Mouse (Mus musculus): ENCODE measurements around the gene Rab5c.
A peak's percentile ranks its signal among the peaks of the same experiment; 100 is the strongest.

Gene Rab5c

DNA sequence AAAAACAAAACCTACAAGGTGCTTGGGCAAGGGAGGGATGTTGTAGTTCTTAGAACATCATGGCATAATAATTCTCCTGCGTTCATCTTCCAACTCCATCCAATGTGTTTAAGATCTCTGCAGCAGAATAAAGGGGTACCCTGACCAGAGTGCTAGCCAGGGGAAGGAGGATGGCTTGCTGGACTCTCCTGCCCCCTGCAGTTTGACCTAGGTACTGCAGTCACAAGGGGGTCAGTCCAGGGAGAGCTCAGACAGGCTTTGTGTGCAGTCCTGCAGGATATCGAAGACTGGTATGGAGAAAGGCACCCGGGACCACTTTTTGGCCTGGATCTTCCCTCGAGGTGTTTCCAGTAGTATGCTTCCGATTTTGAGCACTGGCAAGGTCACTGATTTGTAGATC is 43.1 kb downstream of the Rab5c start:
- peak; percentile 71 for DNase-seq (ENCODE audit: low spot score)

DNA sequence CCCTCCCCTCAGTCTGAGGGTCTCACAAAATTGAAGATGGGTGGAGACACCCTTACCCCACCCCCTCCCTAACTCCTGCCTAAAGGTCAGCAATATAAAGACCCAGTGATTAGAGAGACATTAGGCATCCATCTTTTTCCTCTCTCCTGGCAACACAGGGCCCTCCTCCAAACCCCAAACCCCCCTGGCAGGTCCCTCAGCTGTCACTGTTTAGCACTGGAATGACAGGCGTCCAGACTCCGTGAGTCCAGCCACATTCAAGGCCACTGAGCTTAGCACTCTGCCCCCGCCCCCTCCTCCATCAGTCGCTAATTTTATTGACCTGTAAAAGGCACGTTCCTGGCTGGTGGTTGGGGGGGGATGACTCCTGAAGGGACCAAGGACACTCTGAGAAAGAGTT is 44.9 kb downstream of the Rab5c start:
- DNase-seq (ENCODE audit: low spot score) = no peak

DNA sequence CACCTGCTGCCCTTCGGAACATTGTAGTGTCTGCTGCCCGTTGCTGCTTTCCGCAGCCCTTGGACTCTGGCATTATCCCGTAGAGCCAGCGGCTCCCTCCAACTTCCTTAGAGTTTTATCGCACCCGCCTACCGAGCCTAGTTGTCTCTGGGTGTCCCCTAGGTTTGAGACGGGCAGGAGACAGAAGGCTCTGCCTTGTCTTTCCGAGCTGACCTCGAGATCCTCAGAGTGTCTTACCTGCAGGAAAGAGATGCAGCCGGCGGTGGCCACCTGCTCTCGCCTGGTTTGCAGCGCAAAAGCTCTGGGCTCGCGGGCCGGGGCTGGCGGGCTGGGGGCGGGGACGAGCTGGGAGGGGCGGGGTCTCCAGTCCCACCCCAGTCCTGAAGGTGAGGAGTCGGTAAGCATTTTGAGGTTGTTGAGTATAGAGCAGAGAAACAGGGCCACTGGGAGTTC is 45.8 kb downstream of the Rab5c start, which contains the start of gene Zfp385c:
Gene Zfp385c (minus strand): TSS at position 292 of the 453 bp plus-strand sequence.
- no peak for DNase-seq (ENCODE audit: low spot score)

DNA sequence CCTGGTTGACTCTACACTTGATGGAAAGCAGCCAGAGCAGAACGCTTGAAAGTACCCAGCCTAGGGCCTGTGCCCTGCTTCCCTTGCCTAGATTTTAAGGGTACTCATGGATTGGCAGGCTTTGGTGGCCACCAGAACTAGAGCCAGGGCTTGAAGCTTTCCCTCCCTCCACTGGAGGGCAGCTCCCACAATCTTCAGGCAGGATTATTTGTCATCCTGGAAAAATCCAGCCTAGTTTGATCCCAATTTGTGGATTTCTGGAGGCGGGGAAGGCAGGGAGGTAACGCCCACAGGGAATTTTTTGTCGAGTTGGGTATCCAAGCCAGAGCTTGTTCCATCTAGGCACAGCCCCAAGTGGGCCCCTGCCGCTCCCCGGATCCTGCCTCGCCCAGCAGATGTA is 47.6 kb downstream of the Rab5c start:
- no peak for DNase-seq (ENCODE audit: low spot score)

DNA sequence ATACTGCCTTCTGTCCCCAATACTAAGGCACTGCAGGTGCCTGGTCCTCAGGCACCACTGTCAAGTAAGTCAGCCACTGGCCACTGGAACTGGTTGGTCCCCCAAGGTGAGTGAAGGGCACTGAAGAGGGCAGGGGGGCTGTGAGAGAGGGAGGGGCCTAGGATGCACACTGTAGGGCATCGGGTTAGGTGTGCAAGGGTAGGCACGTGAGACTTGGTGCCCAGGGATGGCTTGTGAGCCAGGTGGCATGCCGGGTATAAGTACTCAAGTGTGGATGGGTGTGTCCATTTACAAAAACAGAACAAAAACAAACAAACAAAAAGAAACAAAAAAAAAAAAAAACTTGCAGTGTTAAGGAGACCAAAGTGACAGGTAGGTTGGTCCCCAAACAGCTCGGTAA is 49.6 kb downstream of the Rab5c start:
- DNase-seq (ENCODE audit: low spot score) = no peak

DNA sequence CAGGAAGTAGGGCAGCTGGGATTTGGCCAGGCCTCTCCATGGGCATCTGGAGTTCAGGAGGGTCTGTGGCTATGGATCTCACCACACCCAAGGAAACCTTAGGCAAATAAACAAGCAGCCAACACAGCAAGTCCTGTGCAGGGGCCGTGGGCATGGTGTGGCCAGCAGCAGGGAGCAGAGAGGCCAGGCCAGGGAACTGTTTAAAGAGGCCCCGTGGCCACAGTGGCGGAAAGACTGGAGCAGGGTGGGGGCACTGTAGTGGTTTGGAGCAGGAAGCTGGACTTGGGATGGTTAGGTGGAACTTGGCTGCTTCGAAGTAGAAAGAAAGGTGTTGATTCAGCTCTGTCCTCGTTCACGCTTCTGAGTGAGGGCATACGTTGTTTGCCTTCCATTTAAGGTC is 50.8 kb downstream of the Rab5c start:
- DNase-seq (ENCODE audit: low spot score) = no peak

DNA sequence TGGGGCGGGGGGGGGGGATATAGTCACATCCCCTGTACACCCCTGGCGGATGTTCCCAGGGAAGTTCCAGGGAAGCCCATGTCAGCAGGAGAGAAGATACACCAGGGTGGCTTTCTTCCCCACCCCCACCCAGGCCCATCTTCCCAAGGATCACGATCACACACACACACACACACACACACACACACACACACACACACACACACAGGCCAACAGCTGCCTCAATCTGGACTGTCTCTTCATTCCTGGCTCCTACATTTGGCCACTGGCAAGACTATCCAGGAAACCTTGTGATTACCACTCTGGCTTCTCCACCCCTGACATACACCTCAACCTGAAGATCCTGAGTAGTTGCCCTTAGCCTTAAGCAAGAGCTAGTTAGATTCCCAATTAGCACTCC is 52.6 kb downstream of the Rab5c start:
- no peak for DNase-seq (ENCODE audit: low spot score)

DNA sequence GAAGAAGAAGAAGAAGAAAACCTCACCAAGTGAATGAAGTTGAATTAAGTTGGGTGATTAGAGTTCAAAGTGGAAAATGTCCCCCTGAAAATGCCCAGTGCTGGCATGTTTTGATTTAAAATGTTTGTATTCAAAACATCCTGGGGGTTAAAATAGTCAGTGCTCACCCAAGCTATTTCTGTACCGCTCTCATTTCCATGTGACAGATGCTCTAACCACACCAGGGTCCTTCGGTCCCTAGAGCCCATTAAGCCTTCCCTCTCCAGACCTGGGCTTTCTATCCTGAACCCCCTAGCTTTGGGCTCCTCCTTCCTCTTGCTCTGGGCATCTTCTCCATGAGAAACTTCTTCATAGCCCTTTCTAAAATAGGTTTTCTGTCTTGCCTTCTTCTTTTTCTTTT is 53.9 kb downstream of the Rab5c start:
- DNase-seq (ENCODE audit: low spot score) = no peak

DNA sequence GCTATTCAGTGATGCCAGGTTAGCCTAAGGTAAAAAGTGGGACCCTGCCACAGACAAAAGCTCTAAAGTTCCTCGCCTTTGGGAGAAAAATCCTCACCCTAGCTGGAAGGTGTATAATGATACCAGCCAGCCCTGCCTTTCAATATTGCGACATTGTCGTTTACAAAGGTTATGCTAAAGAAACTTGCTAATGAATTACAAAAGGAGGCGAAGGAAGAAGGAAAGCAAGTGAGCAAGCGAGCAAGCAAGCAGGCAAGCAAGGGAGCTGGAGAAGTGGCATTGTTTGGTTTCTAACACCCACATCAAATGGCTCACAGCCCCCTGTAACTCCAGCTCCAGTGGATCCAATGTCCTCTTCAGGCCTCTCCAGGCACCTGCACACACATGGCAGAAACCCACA is 55.5 kb downstream of the Rab5c start:
- DNase-seq (ENCODE audit: low spot score) = no peak

DNA sequence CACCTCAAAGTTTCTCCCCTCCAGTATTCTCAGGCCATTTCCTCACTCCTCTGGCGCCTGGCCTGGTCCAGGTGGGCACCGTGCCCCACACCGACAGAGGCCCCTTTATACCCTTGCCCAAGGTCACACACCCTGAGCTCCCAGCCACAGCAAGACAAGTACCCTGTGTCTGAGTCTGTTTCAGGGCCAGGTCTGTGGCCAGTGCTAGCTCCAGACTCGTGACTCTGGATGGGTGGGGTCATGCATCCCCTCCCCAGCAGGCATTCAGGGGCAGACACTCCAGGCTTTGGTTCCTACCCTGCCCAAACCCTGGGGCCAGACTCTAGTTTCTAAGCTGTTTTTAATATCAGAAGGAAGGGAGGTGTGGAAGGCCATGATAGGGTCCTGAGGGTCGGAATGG is 56.2 kb downstream of the Rab5c start:
- no peak for DNase-seq (ENCODE audit: low spot score)

DNA sequence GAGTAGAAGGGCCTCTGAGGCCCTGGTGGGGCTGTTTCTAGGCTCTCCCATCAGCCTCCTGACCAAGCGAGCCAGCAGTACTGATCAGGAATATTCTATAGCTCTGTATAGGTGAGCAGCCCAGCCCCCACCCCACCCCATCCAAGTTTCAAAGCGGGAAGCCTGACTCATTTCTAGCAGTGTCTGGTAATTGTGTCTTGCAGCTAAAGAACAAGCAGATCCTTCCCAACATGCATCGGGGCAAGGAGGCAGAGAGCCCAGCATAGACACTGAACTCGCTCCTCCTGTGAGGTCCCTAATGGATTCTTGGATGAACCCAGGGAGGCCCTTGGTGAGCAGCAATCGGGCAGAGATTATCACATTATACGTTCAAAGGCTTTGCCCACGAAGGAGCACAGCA is 60.2 kb downstream of the Rab5c start:
- no peak for DNase-seq (ENCODE audit: low spot score)

DNA sequence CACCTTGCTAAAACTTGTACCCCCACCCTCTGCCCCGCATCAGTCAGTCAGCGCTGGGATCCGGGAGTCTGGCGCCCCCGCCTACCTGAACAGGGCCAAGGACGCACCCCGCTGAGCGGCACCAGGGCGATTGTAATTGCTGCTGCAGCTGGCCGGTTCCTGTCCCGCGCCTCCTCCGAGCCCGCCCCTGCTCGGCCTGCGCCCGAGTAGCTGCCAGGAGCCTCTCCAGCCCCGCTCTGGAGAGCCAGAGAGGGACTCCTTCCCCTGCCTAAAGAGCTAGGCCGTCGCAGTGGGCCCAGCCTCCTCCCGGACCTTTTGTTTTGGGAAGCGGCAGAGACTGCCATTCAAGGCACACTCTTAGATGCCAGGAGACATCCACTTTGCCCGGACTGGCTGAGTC is 64.8 kb downstream of the Rab5c start:
- peak; percentile 55 for DNase-seq (ENCODE audit: low spot score)

DNA sequence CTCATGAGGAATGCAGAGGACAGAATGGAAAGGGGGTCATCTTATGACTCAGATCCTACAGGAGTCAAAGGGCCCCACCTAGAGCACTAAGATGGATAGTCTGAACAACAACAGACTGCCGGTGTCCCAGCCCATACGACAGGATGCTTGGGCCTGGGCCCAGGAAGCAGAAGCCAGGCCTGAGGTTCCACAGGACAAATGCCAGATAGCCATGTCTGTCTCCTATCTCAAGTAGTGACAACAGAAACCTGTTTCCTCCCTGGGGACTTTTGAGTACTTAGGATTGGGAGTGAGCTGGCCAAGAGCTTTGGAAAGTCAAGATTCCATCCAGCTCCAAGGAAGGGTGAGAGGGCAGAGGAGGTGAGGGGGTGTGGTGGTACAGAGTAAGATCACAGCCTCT is 66.1 kb downstream of the Rab5c start:
- DNase-seq (ENCODE audit: low spot score) = no peak

DNA sequence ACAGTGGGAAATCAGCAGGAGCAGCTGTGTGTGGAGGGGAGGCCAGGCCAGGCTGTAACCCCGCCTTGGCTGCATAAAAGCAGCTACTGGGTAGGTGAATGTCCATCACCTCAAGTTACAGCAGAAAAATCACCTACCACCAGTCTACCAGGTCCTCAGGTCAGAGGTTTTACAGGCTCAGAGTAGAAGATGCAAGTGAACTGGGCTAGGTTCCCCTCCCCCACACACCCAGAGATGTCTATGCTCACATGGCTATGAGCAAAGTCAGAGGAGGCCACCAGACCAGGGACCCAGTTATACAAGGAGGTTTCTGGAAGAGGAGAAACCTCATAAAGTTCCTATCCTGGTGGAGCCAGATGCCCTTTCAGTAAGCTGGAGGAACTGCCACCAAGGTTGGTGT is 67.0 kb downstream of the Rab5c start:
- DNase-seq (ENCODE audit: low spot score) = no peak
